Mouse (Mus musculus) testis, adult 2 months (tissue): ENCODE data around the gene Zfp219. TPM values are rescaled to one million over a fixed set of nuclear protein-coding genes. Genes with fewer than 3 reads are reported as not detected.
"Not testable (repeated sequence)": the region's sequence is repeated elsewhere in the genome, so short reads cannot be mapped to it uniquely, and the experiment has no call there.

Source experiments
- H3K27ac ChIP-seq: fragments of 200-500 bp; 2 replicates; pipeline ENCODE4 v1.5.1; 2012; ENCODE audit warnings: low read depth, low read length; ENCODE audit not compliant: control insufficient read depth, insufficient read depth
- H3K27me3 ChIP-seq: fragments of 200-500 bp; 2 replicates; pipeline ENCODE4 v1.6.1; 2012; ENCODE audit warnings: mild to moderate bottlenecking, low read length, moderate library complexity; ENCODE audit not compliant: control insufficient read depth, insufficient read depth
- H3K36me3 ChIP-seq: fragments of 200-500 bp; 2 replicates; pipeline ENCODE4 v1.6.1; 2012; ENCODE audit warnings: mild to moderate bottlenecking, low read length; ENCODE audit not compliant: control insufficient read depth, insufficient read depth
- H3K4me1 ChIP-seq: fragments of 200-500 bp; 2 replicates; pipeline ENCODE4 v1.6.1; 2012; ENCODE audit warnings: low read length; ENCODE audit not compliant: control insufficient read depth, insufficient read depth
- H3K4me3 ChIP-seq: fragments of 200-500 bp; 2 replicates; pipeline ENCODE4 v1.5.1; 2012; ENCODE audit warnings: low read depth, mild to moderate bottlenecking, low read length, moderate library complexity, mixed read lengths; ENCODE audit not compliant: control insufficient read depth
- CTCF ChIP-seq: fragments of 200-500 bp; IDR thresholded peaks from 2 replicates; pipeline ENCODE4 v1.5.1; 2012; ENCODE audit warnings: low read depth, mild to moderate bottlenecking, inconsistent platforms, low read length, moderate library complexity; ENCODE audit not compliant: control insufficient read depth, insufficient read depth, insufficient replicate concordance
- POLR2A ChIP-seq: fragments of 200-500 bp; IDR thresholded peaks from 2 replicates; pipeline ENCODE4 v1.6.1; 2012; ENCODE audit warnings: low read depth, mild to moderate bottlenecking, inconsistent platforms, low read length, moderate library complexity; ENCODE audit not compliant: control insufficient read depth
- polyA plus RNA-seq: library from polyadenylated mRNA; depleted of rRNA; stranded (reverse); fragments of >200 nt; gene quantifications from 2 replicates; pipeline ENCODE4 v1.2.3, GENCODE M21; 2012; rRNA removed

Gene Zfp219
- 161 and 174 TPM in 2 replicates for polyA plus RNA-seq

DNA sequence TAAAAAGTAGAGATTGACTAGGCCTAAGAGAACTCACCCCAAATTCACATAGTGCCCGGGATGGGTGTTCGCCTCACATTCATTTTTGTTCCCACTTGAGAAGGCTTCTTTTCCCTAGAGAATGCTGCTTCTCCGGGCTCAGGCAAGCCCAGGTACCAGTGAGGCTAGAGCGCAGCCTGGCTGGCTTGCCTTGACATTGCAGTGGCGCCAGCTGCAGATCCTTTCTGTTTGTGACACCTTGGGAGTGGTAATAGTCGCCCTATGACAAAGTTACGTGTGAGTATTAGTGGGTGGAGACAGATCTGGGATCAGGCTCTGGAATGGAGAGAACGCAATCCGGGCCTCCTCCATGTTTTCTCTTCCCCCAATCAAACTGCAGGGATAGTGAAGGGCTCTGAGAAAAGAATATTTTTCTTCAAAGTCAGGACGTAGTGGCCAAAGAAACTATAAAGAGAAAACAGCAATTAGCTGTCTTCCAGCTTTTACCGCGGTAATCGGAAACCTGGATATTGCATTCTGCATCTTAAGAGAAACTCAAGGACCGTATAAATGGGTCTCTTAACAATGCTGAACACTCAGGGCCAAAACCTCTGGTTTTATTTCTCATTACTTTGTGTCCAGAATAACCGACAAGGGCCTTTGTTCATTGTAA lies at the start of gene Zfp219:
TSS of gene Zfp219 (minus strand) at position 248 of the 652 bp plus-strand sequence.
- Histone ChIP-seq H3K27me3 (no peaks in the 10 kb centered on the region), H3K36me3 (no peaks in the 10 kb centered on the region), H3K4me1 (peaks cover 14% of the 10 kb centered on the region), H3K4me3 (peak within 1 kb of the TSS; percentile 82), H3K27ac (peak within 1 kb of the TSS; percentile 81)
- TF ChIP-seq CTCF (peak; percentile 54; the same call in 1 of the 2 replicates), POLR2A (peak; percentile 74; the same call in 1 of the 2 replicates)

GRCm38 (mm10) chr14:52066135-52066534 lies 45.6 kb upstream of the Zfp219 start:
- no peak for TF ChIP-seq CTCF
- no peak for TF ChIP-seq POLR2A
- H3K4me1 ChIP-seq = no peaks in the 10 kb centered on the region
- no peak overlapping the region for H3K4me3 ChIP-seq
- no peak overlapping the region for H3K27ac ChIP-seq
- no peaks in the 10 kb centered on the region for H3K36me3 ChIP-seq
- no peaks in the 10 kb centered on the region for H3K27me3 ChIP-seq

DNA sequence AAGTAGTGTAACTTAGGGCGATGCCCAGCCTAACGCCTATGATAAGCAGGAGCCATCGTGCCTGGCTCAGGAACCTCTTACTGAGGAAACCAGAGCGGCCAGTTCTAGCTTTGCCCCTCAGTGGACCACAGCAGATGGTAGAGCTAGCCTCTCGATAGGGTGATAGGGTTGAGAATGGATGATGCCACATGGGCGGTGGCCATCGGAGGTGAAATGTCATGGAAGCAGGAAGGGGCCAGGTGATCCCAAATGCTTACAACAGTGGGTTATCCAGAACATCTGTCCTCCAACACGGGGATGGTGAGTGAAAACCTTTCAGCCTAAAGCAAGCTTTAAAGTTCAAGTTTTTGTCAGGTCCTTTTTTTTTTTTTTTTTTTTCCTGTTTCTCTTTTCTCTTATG lies 41.3 kb upstream of the Zfp219 start:
- Histone ChIP-seq H3K4me1 (no peaks in the 10 kb centered on the region), H3K4me3 (no peak overlapping the region), H3K27me3 (no peaks in the 10 kb centered on the region), H3K27ac (no peak overlapping the region), H3K36me3 (no peaks in the 10 kb centered on the region)
- TF ChIP-seq CTCF = no peak
- TF ChIP-seq POLR2A = no peak

GRCm38 (mm10) chr14:52060800-52061199 lies 40.3 kb upstream of the Zfp219 start:
- Histone ChIP-seq H3K4me1 (no peaks in the 10 kb centered on the region), H3K4me3 (no peak overlapping the region), H3K27ac (no peak overlapping the region), H3K27me3 (no peaks in the 10 kb centered on the region), H3K36me3 (no peaks in the 10 kb centered on the region)
- TF ChIP-seq POLR2A = no peak
- TF ChIP-seq CTCF = no peak

DNA sequence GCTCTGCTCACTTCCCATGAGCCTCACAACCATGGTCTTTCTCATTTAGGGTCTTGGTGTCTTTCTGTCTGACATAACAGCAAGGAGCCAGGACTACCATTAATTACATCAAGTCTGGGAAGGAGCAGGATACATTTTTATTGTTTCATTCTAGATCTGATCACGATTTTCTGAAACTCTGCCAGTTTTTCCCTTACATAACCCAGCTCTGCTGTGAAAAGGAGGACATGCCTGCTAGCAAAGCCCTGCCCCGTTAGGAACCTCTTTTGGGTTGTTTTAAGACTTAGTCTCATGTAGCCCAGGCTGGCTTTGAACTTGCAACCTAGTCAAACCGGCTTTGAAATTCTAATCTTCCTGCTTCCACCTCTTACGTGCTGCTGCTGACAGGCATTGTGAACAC lies 39.4 kb upstream of the Zfp219 start:
- Histone ChIP-seq H3K4me1 (no peaks in the 10 kb centered on the region), H3K36me3 (no peaks in the 10 kb centered on the region), H3K4me3 (no peak overlapping the region), H3K27ac (no peak overlapping the region), H3K27me3 (no peaks in the 10 kb centered on the region)
- TF ChIP-seq CTCF (no peak), POLR2A (no peak)

DNA sequence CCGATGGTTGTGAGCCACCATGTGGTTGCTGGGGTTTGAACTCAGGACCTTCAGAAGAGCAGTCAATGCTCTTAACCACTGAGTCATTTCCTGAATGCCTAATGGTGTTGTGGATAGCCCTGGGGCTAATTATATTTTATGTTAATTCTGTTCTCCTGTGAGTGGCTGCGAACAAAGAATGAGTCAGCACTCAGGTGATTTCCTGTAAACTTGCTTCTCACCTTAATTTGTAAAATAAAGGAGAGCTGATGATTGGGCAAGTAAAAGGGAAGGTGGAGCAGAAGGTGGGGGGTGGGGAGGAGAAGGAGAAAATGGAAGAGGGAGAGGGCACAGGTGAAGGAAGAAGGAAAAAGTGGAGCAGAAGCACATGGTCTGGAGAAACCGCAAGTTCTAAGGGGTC lies 32.2 kb upstream of the Zfp219 start:
- H3K4me3 ChIP-seq, H3K36me3 ChIP-seq, H3K4me1 ChIP-seq, H3K27me3 ChIP-seq, H3K27ac ChIP-seq: not testable (repeated sequence)

GRCm38 (mm10) chr14:52045966-52046565 lies 25.5 kb upstream of the Zfp219 start:
- Histone ChIP-seq H3K4me1 (peaks cover 2% of the 10 kb centered on the region), H3K27me3 (no peaks in the 10 kb centered on the region), H3K27ac (no peak overlapping the region), H3K4me3 (no peak overlapping the region), H3K36me3 (no peaks in the 10 kb centered on the region)
- TF ChIP-seq CTCF = no peak
- TF ChIP-seq POLR2A = no peak
